34 mouse cellular contexts compared by ENCODE assay signal in the genomic region with DNA sequence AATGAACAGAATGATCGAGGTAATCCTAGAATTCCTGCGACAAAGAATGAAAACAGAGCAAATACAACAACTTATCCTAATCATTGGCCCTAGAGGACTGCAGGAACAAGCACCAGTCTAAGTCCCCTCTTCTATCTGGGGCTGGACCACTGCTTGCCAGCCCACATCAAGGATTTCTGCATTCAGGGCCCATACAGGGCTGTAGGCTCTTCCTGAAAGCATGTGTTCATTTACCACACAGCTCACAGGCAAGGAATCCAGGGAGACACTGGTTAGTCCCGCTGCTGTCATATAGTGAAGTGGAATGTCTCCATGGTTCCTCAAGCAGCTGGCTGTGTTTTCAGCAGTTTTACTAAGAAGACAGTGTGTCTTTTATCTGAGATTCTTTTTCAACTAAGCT.
"Had no signal": no experiment of that assay in that cellular context is flagged by ENCODE, and none has a peak within 500 bp of the region (broad histone marks: within the 10 kb centered on the region; RNA-seq: fewer than 3 reads in every experiment).

No protein-coding gene starts in this region.

- H3K36me3 ChIP-seq: heart, embryonic 10.5 days; heart, embryonic 12.5 days; heart, embryonic 13.5 days; heart, embryonic 15.5 days; hindbrain, embryonic 10.5 days; hindbrain, embryonic 12.5 days; hindbrain, embryonic 13.5 days; hindbrain, embryonic 15.5 days; intestine, embryonic 15.5 days; kidney, embryonic 15.5 days had no signal

- H3K27me3 ChIP-seq: heart, embryonic 12.5 days; heart, embryonic 13.5 days; heart, embryonic 15.5 days; hindbrain, embryonic 12.5 days; hindbrain, embryonic 13.5 days; hindbrain, embryonic 15.5 days; intestine, embryonic 15.5 days; kidney, embryonic 15.5 days had no signal

- H3K9ac ChIP-seq: heart, embryonic 12.5 days; heart, embryonic 13.5 days; heart, embryonic 15.5 days; hindbrain, embryonic 12.5 days; hindbrain, embryonic 13.5 days; hindbrain, embryonic 14.5 days; hindbrain, embryonic 15.5 days; intestine, embryonic 15.5 days; kidney, embryonic 15.5 days had no signal

- ATAC-seq: hindbrain, embryonic 16.5 days; hindbrain, postnatal 0 days; inflammation-experienced regulatory T-cells, adult 6 months; intestine, embryonic 15.5 days; intestine, embryonic 16.5 days; intestine, postnatal 0 days had no signal

- H3K9me3 ChIP-seq: heart, embryonic 10.5 days; heart, embryonic 12.5 days; heart, embryonic 13.5 days; heart, embryonic 15.5 days; hindbrain, embryonic 10.5 days; hindbrain, embryonic 12.5 days; hindbrain, embryonic 13.5 days; hindbrain, embryonic 15.5 days; intestine, embryonic 15.5 days; kidney, embryonic 15.5 days had no signal

- H3K4me3 ChIP-seq: heart, embryonic 10.5 days; heart, embryonic 12.5 days; heart, embryonic 13.5 days; heart, embryonic 15.5 days; hindbrain, embryonic 10.5 days; hindbrain, embryonic 12.5 days; hindbrain, embryonic 13.5 days; hindbrain, embryonic 15.5 days; intestine, embryonic 15.5 days; kidney, embryonic 15.5 days; layer of hippocampus, adult 2 months had no signal

- DNase-seq: heart, postnatal 10 days; heart, postnatal 14 days; heart, postnatal 4 days; kidney, adult 11 months; kidney, adult 18-20 months; kidney, adult 2 months; kidney, adult 8-10 months; kidney, adult 9 months; kidney, postnatal 10 days; kidney, postnatal 14 days; kidney, postnatal 25 days; kidney, postnatal 36 days; kidney, postnatal 4 days; layer of hippocampus, adult 9-11 months; layer of hippocampus, postnatal 36 days had no signal

- H3K4me2 ChIP-seq: heart, embryonic 11.5 days; heart, embryonic 12.5 days; heart, embryonic 13.5 days; heart, embryonic 15.5 days; hindbrain, embryonic 12.5 days; hindbrain, embryonic 13.5 days; hindbrain, embryonic 14.5 days; hindbrain, embryonic 15.5 days; intestine, embryonic 15.5 days; kidney, embryonic 15.5 days had no signal

- H3K27ac ChIP-seq: heart, embryonic 10.5 days; heart, embryonic 13.5 days; heart, embryonic 15.5 days; hindbrain, embryonic 10.5 days; hindbrain, embryonic 12.5 days; hindbrain, embryonic 13.5 days; hindbrain, embryonic 14.5 days; hindbrain, embryonic 15.5 days; hindbrain, postnatal 0 days; intestine, embryonic 15.5 days; kidney, embryonic 15.5 days; kidney, postnatal 0 days; layer of hippocampus, adult 2 months had no signal

- H3K4me1 ChIP-seq: heart, embryonic 10.5 days; heart, embryonic 12.5 days; heart, embryonic 13.5 days; heart, embryonic 15.5 days; hindbrain, embryonic 10.5 days; hindbrain, embryonic 12.5 days; hindbrain, embryonic 13.5 days; hindbrain, embryonic 15.5 days; intestine, embryonic 15.5 days; kidney, embryonic 15.5 days had no signal
